Mouse (Mus musculus): Measurements from ENCODE around the gene Vgll4. TPM values are rescaled to one million over a fixed set of nuclear protein-coding genes. Genes with fewer than 3 reads are reported as not detected.

Vgll4 gene
- polyA plus RNA-seq, 1 experiment from 2014 or later = 111 TPM

DNA sequence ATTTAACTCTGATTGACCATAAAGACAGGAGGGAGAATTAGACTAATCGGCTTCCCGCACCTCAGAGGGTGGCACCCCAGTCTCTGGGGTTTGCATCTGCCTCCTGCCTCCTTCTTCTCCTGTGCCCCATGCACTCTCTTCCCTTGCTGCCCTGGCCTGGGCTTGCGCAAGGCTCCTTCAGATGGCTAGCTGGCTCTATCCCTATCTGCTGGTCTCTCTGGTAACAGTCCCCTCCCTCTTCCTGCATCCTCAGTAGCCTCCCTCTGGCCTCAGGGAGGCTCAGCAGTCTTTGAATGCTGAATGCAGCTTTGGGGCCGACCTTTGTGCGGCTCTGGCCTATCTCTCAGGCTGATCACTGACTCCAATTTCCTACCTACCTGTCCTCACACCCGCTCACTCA lies 37.2 kb upstream of the Vgll4 start:
- no peak overlapping the region for H3K27ac ChIP-seq (ENCODE audit: low read depth)
- no peak overlapping the region for H3K4me2 ChIP-seq
- 64% methylated on average over 6 of the region's 6 CpGs for whole genome bisulfite sequencing
- no peaks in the 10 kb centered on the region for H3K27me3 ChIP-seq (ENCODE audit: insufficient read depth, low read length)
- no peak for TF ChIP-seq CTCF (IDR thresholded peaks at IDR 0.05; ENCODE audit: low read depth)
- H3K9ac ChIP-seq = no peak overlapping the region
- no peak overlapping the region for H3K4me3 ChIP-seq (ENCODE audit: low read depth, low read length)
- ATAC-seq (ENCODE audit: insufficient read depth) (peak; percentile 65; the same call in 1 of the 2 replicates), DNase-seq (peak; percentile 20)
- H3K9me3 ChIP-seq (ENCODE audit: low read depth, low read length) = no peaks in the 10 kb centered on the region
- H3K4me1 ChIP-seq (ENCODE audit: insufficient read depth) = no peaks in the 10 kb centered on the region
- peaks cover 20% of the 10 kb centered on the region; the same call in 1 of the 2 replicates for H3K36me3 ChIP-seq (ENCODE audit: insufficient read depth)

DNA sequence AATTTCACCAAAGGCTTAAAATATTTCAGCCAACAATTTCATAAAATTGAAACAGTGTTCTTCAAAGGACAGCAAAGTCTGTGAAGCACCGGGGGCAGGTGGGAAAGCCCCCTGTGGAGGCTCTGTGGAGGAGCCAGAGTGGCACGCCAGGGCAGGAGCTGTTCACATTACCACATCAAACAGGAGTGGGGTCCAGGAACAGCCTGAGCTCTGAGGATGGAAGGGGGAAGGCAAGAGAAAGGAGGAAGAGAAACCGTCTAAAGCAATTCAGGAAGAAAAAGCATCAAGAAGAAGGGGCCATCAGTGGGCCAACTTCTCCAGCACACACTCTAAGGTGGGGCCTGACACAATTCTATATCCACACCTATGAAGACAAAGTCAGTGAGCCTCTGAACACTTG lies 36.3 kb upstream of the Vgll4 start:
- WGBS = 75% methylated on average over 3 of the region's 3 CpGs
- H3K27me3 ChIP-seq (ENCODE audit: insufficient read depth, low read length) = no peaks in the 10 kb centered on the region
- no peak for TF ChIP-seq CTCF (IDR thresholded peaks at IDR 0.05; ENCODE audit: low read depth)
- no peak for ATAC-seq (ENCODE audit: insufficient read depth)
- DNase-seq = no peak
- H3K9ac ChIP-seq = no peak overlapping the region
- no peaks in the 10 kb centered on the region for H3K4me1 ChIP-seq (ENCODE audit: insufficient read depth)
- no peak overlapping the region for H3K27ac ChIP-seq (ENCODE audit: low read depth)
- no peak overlapping the region for H3K4me2 ChIP-seq
- no peak overlapping the region for H3K4me3 ChIP-seq (ENCODE audit: low read depth, low read length)
- H3K9me3 ChIP-seq (ENCODE audit: low read depth, low read length) = no peaks in the 10 kb centered on the region
- peaks cover 14% of the 10 kb centered on the region; the same call in 1 of the 2 replicates for H3K36me3 ChIP-seq (ENCODE audit: insufficient read depth)

DNA sequence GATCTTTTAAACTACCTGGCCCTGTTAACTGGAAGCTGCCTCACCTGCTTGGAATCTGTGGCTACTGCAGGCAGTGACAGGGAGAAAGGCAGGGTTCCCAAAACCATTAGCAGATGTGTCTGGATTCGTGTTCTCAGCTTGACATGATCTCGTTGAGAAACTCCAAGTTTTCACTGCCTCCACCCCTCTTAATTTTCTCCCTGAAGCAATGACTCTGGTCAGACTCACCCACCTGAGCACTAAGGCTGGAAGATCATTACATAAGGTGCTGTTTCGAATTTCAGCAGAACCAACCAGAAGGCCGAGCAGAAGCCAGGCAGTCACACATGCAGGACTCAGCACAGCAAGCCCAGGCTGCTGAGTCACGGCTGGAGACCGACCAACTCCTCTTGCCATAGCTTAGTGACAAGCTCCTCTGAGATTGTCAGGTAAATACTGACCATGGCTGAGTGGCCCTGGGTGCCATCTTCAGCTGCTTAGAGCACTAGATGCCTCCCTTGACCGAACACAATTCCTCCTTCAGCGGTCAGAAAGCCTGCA lies 35.6 kb upstream of the Vgll4 start:
- WGBS = 81% methylated on average over 8 of the region's 8 CpGs
- DNase-seq (no peak), ATAC-seq (ENCODE audit: insufficient read depth) (no peak)
- no peak overlapping the region for H3K9ac ChIP-seq
- no peak overlapping the region for H3K4me2 ChIP-seq
- H3K4me1 ChIP-seq (ENCODE audit: insufficient read depth) = no peaks in the 10 kb centered on the region
- no peak overlapping the region for H3K4me3 ChIP-seq (ENCODE audit: low read depth, low read length)
- H3K9me3 ChIP-seq (ENCODE audit: low read depth, low read length) = no peaks in the 10 kb centered on the region
- no peak for TF ChIP-seq CTCF (IDR thresholded peaks at IDR 0.05; ENCODE audit: low read depth)
- no peaks in the 10 kb centered on the region for H3K27me3 ChIP-seq (ENCODE audit: insufficient read depth, low read length)
- H3K36me3 ChIP-seq (ENCODE audit: insufficient read depth) = peaks cover 13% of the 10 kb centered on the region; the same call in 1 of the 2 replicates
- no peak overlapping the region for H3K27ac ChIP-seq (ENCODE audit: low read depth)

DNA sequence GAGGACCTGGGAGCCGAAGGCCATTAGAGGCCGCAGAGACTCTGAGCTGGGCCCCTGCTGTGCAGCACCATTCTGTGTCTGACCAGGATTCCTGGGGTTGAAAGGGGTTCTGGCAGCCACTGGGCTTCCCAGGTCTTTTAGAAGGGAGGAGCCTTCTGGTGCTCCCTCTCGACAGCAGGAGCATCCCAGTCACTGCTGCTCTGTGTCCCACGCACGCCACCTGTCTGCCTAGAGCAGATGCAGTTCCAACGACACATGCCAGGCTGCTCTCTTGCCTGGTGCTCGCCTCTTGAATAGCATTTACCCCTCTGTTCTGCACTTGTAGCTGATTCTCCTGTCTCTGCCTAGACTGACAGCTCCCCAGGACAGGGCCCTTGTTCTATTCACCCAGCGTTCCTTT lies 34.8 kb upstream of the Vgll4 start:
- no peak for TF ChIP-seq CTCF (IDR thresholded peaks at IDR 0.05; ENCODE audit: low read depth)
- 84% methylated on average over 8 of the region's 8 CpGs for whole genome bisulfite sequencing
- ATAC-seq (ENCODE audit: insufficient read depth) = no peak
- no peak for DNase-seq
- H3K4me3 ChIP-seq (ENCODE audit: low read depth, low read length) = no peak overlapping the region
- H3K9me3 ChIP-seq (ENCODE audit: low read depth, low read length) = no peaks in the 10 kb centered on the region
- no peaks in the 10 kb centered on the region for H3K27me3 ChIP-seq (ENCODE audit: insufficient read depth, low read length)
- no peak overlapping the region for H3K4me2 ChIP-seq
- no peak overlapping the region for H3K27ac ChIP-seq (ENCODE audit: low read depth)
- peaks cover 12% of the 10 kb centered on the region; the same call in 1 of the 2 replicates for H3K36me3 ChIP-seq (ENCODE audit: insufficient read depth)
- no peaks in the 10 kb centered on the region for H3K4me1 ChIP-seq (ENCODE audit: insufficient read depth)
- H3K9ac ChIP-seq = no peak overlapping the region

DNA sequence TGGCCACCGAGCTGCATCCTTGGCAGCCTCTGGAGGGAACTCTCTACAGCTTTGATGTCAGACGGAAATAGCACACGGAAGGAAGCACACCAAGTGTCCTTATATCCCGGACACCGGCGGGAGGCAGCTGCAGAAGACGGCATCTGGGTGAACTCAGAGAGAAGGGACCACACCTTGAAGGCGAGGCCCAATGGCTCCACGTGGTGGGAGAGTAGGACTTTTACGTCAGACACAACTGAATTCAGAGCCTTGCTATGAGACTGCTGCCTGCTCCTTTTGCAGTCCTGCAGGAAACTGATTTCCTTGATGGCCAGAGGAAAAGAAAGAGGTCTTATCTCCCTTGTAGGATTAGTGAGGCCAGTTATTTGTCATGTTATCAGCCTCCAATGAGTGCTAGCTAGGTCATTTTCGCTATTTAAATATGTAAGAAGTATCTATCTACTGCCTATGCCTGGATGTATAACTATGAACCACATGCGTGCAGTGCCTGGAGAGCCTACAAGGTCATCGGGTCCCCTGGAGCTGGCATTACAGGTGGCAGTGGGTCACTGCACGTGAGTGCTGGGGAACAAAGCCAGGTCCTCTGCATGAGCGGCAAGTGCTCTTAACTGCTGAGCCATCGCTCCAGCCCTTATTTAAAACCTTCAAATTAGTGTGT lies 28.7 kb upstream of the Vgll4 start:
- H3K27me3 ChIP-seq (ENCODE audit: insufficient read depth, low read length) = no peaks in the 10 kb centered on the region
- H3K4me2 ChIP-seq = no peak overlapping the region
- ATAC-seq (ENCODE audit: insufficient read depth) = no peak
- H3K4me1 ChIP-seq (ENCODE audit: insufficient read depth) = no peaks in the 10 kb centered on the region
- DNase-seq = no peak
- 61% methylated on average over 16 of the region's 16 CpGs for WGBS
- H3K27ac ChIP-seq (ENCODE audit: low read depth) = no peak overlapping the region
- no peaks in the 10 kb centered on the region for H3K9me3 ChIP-seq (ENCODE audit: low read depth, low read length)
- no peak overlapping the region for H3K4me3 ChIP-seq (ENCODE audit: low read depth, low read length)
- TF ChIP-seq CTCF (IDR thresholded peaks at IDR 0.05; ENCODE audit: low read depth) = no peak
- H3K36me3 ChIP-seq (ENCODE audit: insufficient read depth) = peaks cover 7% of the 10 kb centered on the region; the same call in 1 of the 2 replicates
- H3K9ac ChIP-seq = no peak overlapping the region

DNA sequence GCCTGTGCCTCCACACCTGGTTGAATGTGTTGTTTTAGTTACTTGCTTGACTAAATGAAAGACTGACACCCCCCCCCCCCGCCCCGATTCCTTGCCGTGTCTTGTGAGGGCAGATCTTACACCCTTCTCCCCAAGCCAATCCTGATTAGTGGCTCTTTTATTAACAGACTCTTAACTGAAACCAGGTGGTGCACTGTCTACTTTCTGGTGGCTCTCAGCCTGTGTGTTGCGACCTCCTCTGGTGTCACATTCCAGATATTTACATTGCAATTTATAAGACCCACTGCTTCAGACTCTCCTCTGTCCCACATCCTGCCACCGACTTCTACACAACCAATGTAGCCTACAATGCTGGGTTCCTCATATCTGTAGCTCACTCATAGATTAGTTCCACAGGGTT lies 27.7 kb upstream of the Vgll4 start:
- no peaks in the 10 kb centered on the region for H3K4me1 ChIP-seq (ENCODE audit: insufficient read depth)
- no peak for TF ChIP-seq CTCF (IDR thresholded peaks at IDR 0.05; ENCODE audit: low read depth)
- no peak overlapping the region for H3K27ac ChIP-seq (ENCODE audit: low read depth)
- DNase-seq = no peak
- 25% methylated on average over 5 of the region's 5 CpGs for WGBS
- no peak overlapping the region for H3K4me2 ChIP-seq
- H3K9ac ChIP-seq = no peak overlapping the region
- H3K4me3 ChIP-seq (ENCODE audit: low read depth, low read length) = no peak overlapping the region
- H3K9me3 ChIP-seq (ENCODE audit: low read depth, low read length) = no peaks in the 10 kb centered on the region
- H3K27me3 ChIP-seq (ENCODE audit: insufficient read depth, low read length) = no peaks in the 10 kb centered on the region
- H3K36me3 ChIP-seq (ENCODE audit: insufficient read depth) = peaks cover 7% of the 10 kb centered on the region; the same call in 1 of the 2 replicates
- no peak for ATAC-seq (ENCODE audit: insufficient read depth)

DNA sequence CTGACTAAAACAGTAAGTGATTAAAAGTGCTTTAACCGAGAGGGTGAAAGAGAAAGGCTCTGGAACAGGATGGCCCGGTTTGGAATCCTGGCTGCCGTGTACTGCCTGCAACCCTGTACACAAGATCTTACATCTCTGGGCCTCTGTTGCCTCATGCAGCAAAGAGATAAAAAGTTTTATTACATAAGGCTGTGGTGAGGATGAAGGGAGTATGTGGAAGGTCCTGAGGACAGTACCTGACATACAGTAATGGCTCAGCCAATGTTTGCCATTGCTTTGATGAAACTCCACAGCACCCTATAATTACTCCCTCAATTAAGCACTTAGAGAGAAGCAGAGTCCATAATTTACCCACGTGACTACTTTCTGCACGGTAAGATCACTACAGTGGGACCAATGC lies 27.1 kb upstream of the Vgll4 start:
- 69% methylated on average over 5 of the region's 5 CpGs for WGBS
- ATAC-seq (ENCODE audit: insufficient read depth) (no peak), DNase-seq (no peak)
- H3K27me3 ChIP-seq (ENCODE audit: insufficient read depth, low read length) = no peaks in the 10 kb centered on the region
- H3K9me3 ChIP-seq (ENCODE audit: low read depth, low read length) = no peaks in the 10 kb centered on the region
- no peak overlapping the region for H3K27ac ChIP-seq (ENCODE audit: low read depth)
- peaks cover 7% of the 10 kb centered on the region; the same call in 1 of the 2 replicates for H3K36me3 ChIP-seq (ENCODE audit: insufficient read depth)
- H3K4me2 ChIP-seq = no peak overlapping the region
- no peak overlapping the region for H3K9ac ChIP-seq
- no peaks in the 10 kb centered on the region for H3K4me1 ChIP-seq (ENCODE audit: insufficient read depth)
- no peak for TF ChIP-seq CTCF (IDR thresholded peaks at IDR 0.05; ENCODE audit: low read depth)
- H3K4me3 ChIP-seq (ENCODE audit: low read depth, low read length) = no peak overlapping the region
